Mouse (Mus musculus): ENCODE measurements around the gene Polr1b. TPM values are rescaled to one million over a fixed set of nuclear protein-coding genes. Genes with fewer than 3 reads are reported as not detected.
A peak's percentile ranks its signal among the peaks of the same experiment; 100 is the strongest.

The Polr1b gene
- polyA plus RNA-seq, 1 experiment from 2014 or later: 9.5 TPM

DNA sequence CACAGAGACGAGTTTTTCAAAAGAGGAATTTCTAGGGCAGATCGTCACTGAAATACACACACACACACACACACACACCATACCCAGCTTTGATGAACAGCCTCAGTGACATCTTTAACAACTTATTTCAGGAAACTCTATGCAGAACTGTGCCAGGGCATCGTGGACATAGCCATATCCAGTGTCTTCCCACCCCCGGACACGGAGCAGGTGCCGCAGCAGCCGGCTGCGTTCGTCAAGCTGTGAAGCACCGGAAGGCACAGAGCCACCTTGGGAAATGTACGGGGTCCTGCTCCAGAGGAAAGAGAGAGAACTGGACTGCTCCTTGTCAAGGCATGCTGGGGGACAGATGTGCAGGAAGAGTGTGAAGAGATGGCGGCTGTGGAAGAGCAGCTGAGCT, 8.0 kb upstream of the Polr1b start:
- H3K27ac ChIP-seq (replicated peaks): no peak overlapping the region
- 91% methylated on average over 12 of the region's 12 CpGs for WGBS
- TF ChIP-seq CTCF (IDR thresholded peaks at IDR 0.05; ENCODE audit: low read depth): no peak
- no peak for TF ChIP-seq EP300 (optimal IDR thresholded peaks at IDR 0.05)
- H3K9ac ChIP-seq (ENCODE audit: low read length): no peak overlapping the region
- no peak overlapping the region for H3K4me2 ChIP-seq (replicated peaks; ENCODE audit: low read depth)
- H3K9me3 ChIP-seq (ENCODE audit: control insufficient read depth, low read length): no peaks in the 10 kb centered on the region
- ATAC-seq (ENCODE audit: low FRiP score, low TSS enrichment) (no peak), DNase-seq (ENCODE audit: low spot score) (no peak)
- no peaks in the 10 kb centered on the region for H3K4me1 ChIP-seq (replicated peaks; ENCODE audit: control insufficient read depth, insufficient read depth)
- H3K36me3 ChIP-seq (ENCODE audit: control insufficient read depth, insufficient read depth, low read length): peaks cover 4% of the 10 kb centered on the region; the same call in 1 of the 2 replicates
- H3K27me3 ChIP-seq (ENCODE audit: control insufficient read depth, insufficient read depth, low read length): no peaks in the 10 kb centered on the region
- no peak overlapping the region for H3K4me3 ChIP-seq (ENCODE audit: low read depth, low read length)

DNA sequence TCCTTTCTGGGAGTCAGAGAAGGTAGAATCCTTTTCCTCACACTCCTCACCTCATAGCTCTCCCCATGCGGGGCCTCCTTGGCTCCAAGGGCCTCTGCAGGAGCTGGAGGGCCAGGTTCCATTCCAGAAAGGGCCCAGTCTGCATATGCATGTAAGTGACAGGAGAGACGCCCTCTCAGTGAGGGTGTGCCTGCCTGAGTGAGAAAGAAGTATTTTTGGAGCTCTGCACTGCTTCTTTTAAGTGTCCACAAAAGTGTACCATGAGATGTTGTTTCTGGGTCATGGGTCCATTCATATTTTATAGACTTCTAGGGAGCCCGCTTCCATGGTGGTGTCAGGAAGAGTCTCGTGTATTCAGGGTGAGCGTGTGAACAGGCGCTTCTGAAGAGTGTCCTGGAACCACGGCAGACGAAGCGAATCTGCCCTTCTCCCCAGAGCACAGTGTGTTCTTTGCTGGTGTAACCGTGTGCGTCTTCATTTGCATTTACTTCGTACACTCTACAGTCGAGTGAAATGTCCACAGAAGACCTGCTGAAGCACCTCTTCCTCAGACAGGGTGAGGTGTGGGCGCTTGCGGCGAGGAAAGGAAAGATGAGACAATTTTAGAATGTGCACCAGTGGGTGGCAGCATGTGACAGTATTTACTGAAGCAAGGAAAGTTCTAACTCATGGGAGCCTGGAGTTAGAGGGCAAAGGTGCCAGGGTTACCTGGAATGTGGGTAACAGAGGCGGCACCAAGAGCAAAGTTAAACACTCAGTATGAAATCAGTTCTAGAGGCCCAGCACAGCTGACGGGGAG, 6.7 kb upstream of the Polr1b start:
- H3K27ac ChIP-seq (replicated peaks): no peak overlapping the region

GRCm38 (mm10) chr2:129112924-129113323, 12.1 kb downstream of the Polr1b start:
- Histone ChIP-seq H3K4me3 (ENCODE audit: low read depth, low read length) (no peak overlapping the region), H3K4me1 (replicated peaks; ENCODE audit: control insufficient read depth, insufficient read depth) (no peaks in the 10 kb centered on the region), H3K27me3 (ENCODE audit: control insufficient read depth, insufficient read depth, low read length) (no peaks in the 10 kb centered on the region), H3K27ac (replicated peaks) (no peak overlapping the region), H3K4me2 (replicated peaks; ENCODE audit: low read depth) (no peak overlapping the region), H3K9ac (ENCODE audit: low read length) (no peak overlapping the region), H3K9me3 (ENCODE audit: control insufficient read depth, low read length) (no peaks in the 10 kb centered on the region), H3K36me3 (ENCODE audit: control insufficient read depth, insufficient read depth, low read length) (peaks cover 37% of the 10 kb centered on the region)
- DNase-seq (ENCODE audit: low spot score) (no peak), ATAC-seq (ENCODE audit: low FRiP score, low TSS enrichment) (no peak)
- 94% methylated on average over 5 of the region's 5 CpGs for WGBS
- TF ChIP-seq CTCF (IDR thresholded peaks at IDR 0.05; ENCODE audit: low read depth) (no peak), EP300 (optimal IDR thresholded peaks at IDR 0.05) (no peak)

More for the DNA sequence above, 6.7 kb upstream of the Polr1b start:
- Histone ChIP-seq H3K4me2 (replicated peaks; ENCODE audit: low read depth) (no peak overlapping the region), H3K9ac (ENCODE audit: low read length) (no peak overlapping the region), H3K27me3 (ENCODE audit: control insufficient read depth, insufficient read depth, low read length) (no peaks in the 10 kb centered on the region), H3K4me1 (replicated peaks; ENCODE audit: control insufficient read depth, insufficient read depth) (no peaks in the 10 kb centered on the region), H3K4me3 (ENCODE audit: low read depth, low read length) (no peak overlapping the region), H3K9me3 (ENCODE audit: control insufficient read depth, low read length) (no peaks in the 10 kb centered on the region), H3K36me3 (ENCODE audit: control insufficient read depth, insufficient read depth, low read length) (peaks cover 4% of the 10 kb centered on the region; the same call in 1 of the 2 replicates)
- ATAC-seq (ENCODE audit: low FRiP score, low TSS enrichment) (peak; percentile 69), DNase-seq (ENCODE audit: low spot score) (peak; percentile 43)
- TF ChIP-seq EP300 (optimal IDR thresholded peaks at IDR 0.05): no peak
- peak; percentile 35 for TF ChIP-seq CTCF (IDR thresholded peaks at IDR 0.05; ENCODE audit: low read depth)
- 79% methylated on average over 18 of the region's 18 CpGs for WGBS

- DNase-seq (ENCODE audit: low spot score) (no peak), ATAC-seq (ENCODE audit: low FRiP score, low TSS enrichment) (no peak)
- H3K4me1 ChIP-seq (replicated peaks; ENCODE audit: control insufficient read depth, insufficient read depth): no peaks in the 10 kb centered on the region
- peaks cover 46% of the 10 kb centered on the region for H3K36me3 ChIP-seq (ENCODE audit: control insufficient read depth, insufficient read depth, low read length)
- H3K27me3 ChIP-seq (ENCODE audit: control insufficient read depth, insufficient read depth, low read length): no peaks in the 10 kb centered on the region
- H3K4me3 ChIP-seq (ENCODE audit: low read depth, low read length): no peak overlapping the region
- TF ChIP-seq EP300 (optimal IDR thresholded peaks at IDR 0.05) (no peak), CTCF (IDR thresholded peaks at IDR 0.05; ENCODE audit: low read depth) (no peak)
- no peaks in the 10 kb centered on the region for H3K9me3 ChIP-seq (ENCODE audit: control insufficient read depth, low read length)
- WGBS: 91% methylated on average over 9 of the region's 9 CpGs
- H3K4me2 ChIP-seq (replicated peaks; ENCODE audit: low read depth): no peak overlapping the region
- H3K27ac ChIP-seq (replicated peaks): no peak overlapping the region
- H3K9ac ChIP-seq (ENCODE audit: low read length): no peak overlapping the region
Measured at GRCm38 (mm10) chr2:129115706-129116367, 15.0 kb downstream of the Polr1b start.

DNA sequence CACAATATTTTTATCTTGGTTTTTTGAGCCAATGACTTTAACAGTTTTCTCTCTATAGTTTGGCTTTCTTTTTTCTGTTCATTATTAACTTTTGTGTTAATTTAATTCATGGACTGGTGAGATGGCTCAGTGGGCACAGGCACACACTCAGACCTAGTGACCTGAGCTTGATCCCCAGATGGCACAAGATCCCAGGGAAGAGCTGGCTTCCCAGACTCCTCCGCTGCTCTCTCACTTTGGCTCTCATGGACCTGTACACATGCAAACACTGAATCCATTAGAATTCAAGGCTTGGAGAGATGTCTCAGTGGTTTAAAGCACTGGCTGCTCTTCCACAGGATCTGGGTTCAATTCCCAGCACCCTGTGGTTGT, 15.6 kb downstream of the Polr1b start:
- H3K4me3 ChIP-seq (ENCODE audit: low read depth, low read length): no peak overlapping the region
- no peak overlapping the region for H3K9ac ChIP-seq (ENCODE audit: low read length)
- H3K27ac ChIP-seq (replicated peaks): no peak overlapping the region
- no peaks in the 10 kb centered on the region for H3K9me3 ChIP-seq (ENCODE audit: control insufficient read depth, low read length)
- H3K27me3 ChIP-seq (ENCODE audit: control insufficient read depth, insufficient read depth, low read length): no peaks in the 10 kb centered on the region
- no peak overlapping the region for H3K4me2 ChIP-seq (replicated peaks; ENCODE audit: low read depth)
- H3K36me3 ChIP-seq (ENCODE audit: control insufficient read depth, insufficient read depth, low read length): peaks cover 46% of the 10 kb centered on the region
- WGBS: 91% methylated on average over 1 of the region's 1 CpGs
- ATAC-seq (ENCODE audit: low FRiP score, low TSS enrichment): no peak
- no peak for DNase-seq (ENCODE audit: low spot score)
- TF ChIP-seq EP300 (optimal IDR thresholded peaks at IDR 0.05) (no peak), CTCF (IDR thresholded peaks at IDR 0.05; ENCODE audit: low read depth) (no peak)
- no peaks in the 10 kb centered on the region for H3K4me1 ChIP-seq (replicated peaks; ENCODE audit: control insufficient read depth, insufficient read depth)

DNA sequence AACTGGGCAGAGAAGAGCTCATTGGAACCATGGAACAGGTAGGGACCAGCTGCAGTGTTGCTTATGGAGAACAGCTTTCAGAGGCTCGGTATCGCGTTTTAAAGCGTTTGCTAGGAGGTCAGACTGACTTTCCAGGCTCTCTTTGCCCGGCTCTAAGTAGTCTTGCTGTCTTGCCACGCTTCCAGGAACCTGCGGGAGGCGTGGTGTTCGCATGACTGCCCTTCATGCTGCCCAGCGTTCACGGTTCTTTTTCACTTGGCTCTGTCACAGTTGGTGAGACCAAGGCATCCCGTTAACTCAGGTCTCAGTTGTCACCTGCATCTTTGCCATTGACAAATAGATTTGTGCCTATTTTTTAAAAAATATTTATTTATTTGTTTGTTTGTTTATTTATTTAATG, 17.3 kb downstream of the Polr1b start:
- Histone ChIP-seq H3K27ac (replicated peaks) (no peak overlapping the region), H3K36me3 (ENCODE audit: control insufficient read depth, insufficient read depth, low read length) (peaks cover 44% of the 10 kb centered on the region), H3K9me3 (ENCODE audit: control insufficient read depth, low read length) (no peaks in the 10 kb centered on the region), H3K4me2 (replicated peaks; ENCODE audit: low read depth) (no peak overlapping the region), H3K9ac (ENCODE audit: low read length) (no peak overlapping the region), H3K4me3 (ENCODE audit: low read depth, low read length) (no peak overlapping the region), H3K4me1 (replicated peaks; ENCODE audit: control insufficient read depth, insufficient read depth) (no peaks in the 10 kb centered on the region), H3K27me3 (ENCODE audit: control insufficient read depth, insufficient read depth, low read length) (no peaks in the 10 kb centered on the region)
- WGBS: 96% methylated on average over 12 of the region's 12 CpGs
- TF ChIP-seq EP300 (optimal IDR thresholded peaks at IDR 0.05): no peak
- no peak for TF ChIP-seq CTCF (IDR thresholded peaks at IDR 0.05; ENCODE audit: low read depth)
- ATAC-seq (ENCODE audit: low FRiP score, low TSS enrichment) (no peak), DNase-seq (ENCODE audit: low spot score) (no peak)

Data from stomach, postnatal 0 days (tissue).